Comparison of ENCODE assay signal across 35 mouse cellular contexts in the genomic region with DNA sequence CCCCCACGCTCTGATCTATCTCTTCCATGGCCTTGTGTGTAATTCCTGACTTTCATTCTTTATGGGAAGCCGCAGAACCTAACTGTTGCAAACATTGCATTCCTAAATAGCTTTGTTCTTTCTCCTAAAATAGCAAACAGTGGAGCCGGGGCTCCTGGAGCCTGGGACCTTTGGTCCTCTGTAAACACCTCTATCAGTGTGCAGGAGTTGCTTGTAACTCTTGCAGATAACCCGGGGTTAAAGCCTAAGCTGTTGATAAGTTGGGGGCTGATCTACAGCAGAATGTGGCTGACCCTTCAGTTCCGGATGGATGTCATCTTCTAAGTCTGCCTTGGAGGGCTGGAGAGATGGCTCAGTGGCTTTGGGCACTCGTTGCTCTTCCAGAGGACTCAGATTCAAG. TPM values are rescaled to one million over a fixed set of nuclear protein-coding genes. Genes with fewer than 3 reads are reported as not detected.
A peak's percentile ranks its signal among the peaks of the same experiment; 100 is the strongest.
DNase-seq lines count a peak whose midpoint lies in the region; ATAC-seq and TF ChIP-seq lines count a peak whose summit lies in the region.
"Had no signal": no experiment of that assay in that cellular context is flagged by ENCODE, and none has a peak within 500 bp of the region (broad histone marks: within the 10 kb centered on the region; RNA-seq: fewer than 3 reads in every experiment).

No protein-coding gene starts in this region.

- no peak overlapping the region for H3K4me2 ChIP-seq in heart, embryonic 15.5 days
- H3K4me2 ChIP-seq in intestine, postnatal 0 days (replicated peaks; ENCODE audit: low read depth) = peak overlapping the region; percentile 41
- peak overlapping the region; percentile 48 for H3K4me2 ChIP-seq in liver, embryonic 12.5 days
- H3K4me2 ChIP-seq: embryonic facial prominence, embryonic 12.5 days; forebrain, embryonic 12.5 days; limb, embryonic 15.5 days; neural tube, embryonic 13.5 days had no signal

- ATAC-seq in heart, embryonic 15.5 days (replicated peaks; ENCODE audit: insufficient number of reproducible peaks, insufficient read depth, low FRiP score, low read depth) = no peak
- ATAC-seq in intestine, postnatal 0 days = no peak
- peak; percentile 44; the same call in 1 of the 2 replicates for ATAC-seq in liver, embryonic 12.5 days
- no peak for ATAC-seq in megakaryocyte progenitor cell, adult 5-6 weeks (replicated peaks; ENCODE audit: poor library complexity)
- ATAC-seq: activated CD4-positive, CD25-positive, alpha-beta regulatory T cell, adult 4 months; hindbrain, embryonic 16.5 days; midbrain, embryonic 16.5 days had no signal

- H3K27me3 ChIP-seq in heart, embryonic 15.5 days = no peaks in the 10 kb centered on the region
- H3K27me3 ChIP-seq in intestine, postnatal 0 days (replicated peaks; ENCODE audit: control insufficient read depth, insufficient read depth, low read length) = no peaks in the 10 kb centered on the region
- no peaks in the 10 kb centered on the region for H3K27me3 ChIP-seq in liver, embryonic 12.5 days (replicated peaks)
- H3K27me3 ChIP-seq: embryonic facial prominence, embryonic 12.5 days; forebrain, embryonic 12.5 days; limb, embryonic 15.5 days; neural tube, embryonic 13.5 days had no signal

- H3K4me1 ChIP-seq in heart, embryonic 15.5 days (replicated peaks) = peaks cover 13% of the 10 kb centered on the region; the same call in 1 of the 2 replicates
- H3K4me1 ChIP-seq in intestine, postnatal 0 days (replicated peaks; ENCODE audit: control insufficient read depth, insufficient read depth, low read length) = no peaks in the 10 kb centered on the region
- H3K4me1 ChIP-seq in liver, embryonic 12.5 days = peaks cover 31% of the 10 kb centered on the region
- H3K4me1 ChIP-seq: embryonic facial prominence, embryonic 12.5 days; forebrain, embryonic 12.5 days; hindbrain, embryonic 10.5 days; limb, embryonic 15.5 days; midbrain, embryonic 10.5 days; neural tube, embryonic 13.5 days had no signal

- H3K27ac ChIP-seq in heart, embryonic 15.5 days = peak overlapping the region; percentile 50
- H3K27ac ChIP-seq in intestine, postnatal 0 days (ENCODE audit: low read depth, low read length) = no peak overlapping the region
- peak overlapping the region; percentile 83 for H3K27ac ChIP-seq in liver, embryonic 12.5 days
- H3K27ac ChIP-seq: embryonic facial prominence, embryonic 12.5 days; forebrain, embryonic 12.5 days; gastrocnemius, adult 2 months; hindbrain, embryonic 10.5 days; kidney, postnatal 0 days; left cerebral cortex, adult 2 months; limb, embryonic 15.5 days; midbrain, embryonic 10.5 days; neural tube, embryonic 13.5 days had no signal

- no peak overlapping the region for H3K9ac ChIP-seq in heart, embryonic 15.5 days
- no peak overlapping the region for H3K9ac ChIP-seq in intestine, postnatal 0 days (ENCODE audit: low read depth, low read length)
- H3K9ac ChIP-seq in liver, embryonic 12.5 days = peak overlapping the region; percentile 40; the same call in 1 of the 2 replicates
- H3K9ac ChIP-seq: embryonic facial prominence, embryonic 12.5 days; forebrain, embryonic 12.5 days; limb, embryonic 15.5 days; neural tube, embryonic 13.5 days had no signal

- no peak for DNase-seq in heart, adult 8-10 months (ENCODE audit: low spot score)
- DNase-seq in yolk sac, embryonic 10.5 days (ENCODE audit: low spot score) = peak; percentile 83
- no peak for DNase-seq in frontal cortex, postnatal 25 days (ENCODE audit: low spot score in 2 of 2)
- DNase-seq: adrenal gland, postnatal 10 days; cerebellum, adult 18-20 months; cerebellum, postnatal 14 days; gastrocnemius, adult 2 months; kidney, adult 11 months; left cerebral cortex, postnatal 4 days; lung, postnatal 4 days; retina, postnatal 1 day; right cerebral cortex, postnatal 25 days; spleen, adult 18-20 months; thymus, postnatal 14 days had no signal

- no peak overlapping the region for H3K4me3 ChIP-seq in heart, embryonic 15.5 days
- no peak overlapping the region for H3K4me3 ChIP-seq in intestine, postnatal 0 days (ENCODE audit: low read depth, low read length)
- no peak overlapping the region for H3K4me3 ChIP-seq in liver, embryonic 12.5 days
- H3K4me3 ChIP-seq: embryonic facial prominence, embryonic 12.5 days; forebrain, embryonic 12.5 days; gastrocnemius, adult 2 months; hindbrain, embryonic 10.5 days; left cerebral cortex, adult 2 months; limb, embryonic 15.5 days; midbrain, embryonic 10.5 days; myocyte; neural tube, embryonic 13.5 days had no signal

- TF ChIP-seq CTCF in intestine, postnatal 0 days (IDR thresholded peaks at IDR 0.05; ENCODE audit: low read depth) = no peak

- 22% methylated on average over 6 of the region's 6 CpGs for WGBS in heart, embryonic 15.5 days
- 16% methylated on average over 6 of the region's 6 CpGs for WGBS in intestine, postnatal 0 days
- 34% methylated on average over 6 of the region's 6 CpGs for WGBS in liver, embryonic 12.5 days (ENCODE audit: insufficient replicate concordance)

- H3K36me3 ChIP-seq in heart, embryonic 15.5 days = peaks cover 78% of the 10 kb centered on the region
- H3K36me3 ChIP-seq in intestine, postnatal 0 days (ENCODE audit: control insufficient read depth, insufficient read depth) = peaks cover 34% of the 10 kb centered on the region
- peaks cover 60% of the 10 kb centered on the region for H3K36me3 ChIP-seq in liver, embryonic 12.5 days

- H3K9me3 ChIP-seq in heart, embryonic 15.5 days (replicated peaks) = no peaks in the 10 kb centered on the region
- H3K9me3 ChIP-seq in intestine, postnatal 0 days (ENCODE audit: control insufficient read depth) = no peaks in the 10 kb centered on the region
- no peaks in the 10 kb centered on the region for H3K9me3 ChIP-seq in liver, embryonic 12.5 days (replicated peaks)
- H3K9me3 ChIP-seq: embryonic facial prominence, embryonic 12.5 days; forebrain, embryonic 12.5 days; hindbrain, embryonic 10.5 days; limb, embryonic 15.5 days; midbrain, embryonic 10.5 days; neural tube, embryonic 13.5 days had no signal

RNA-seq across cellular contexts. Expression of a gene that starts 19.2 kb away (rescaled TPM):
- 299 and 399 TPM in 2 replicates for polyA plus RNA-seq in heart, embryonic 15.5 days (2015; fragmentation: Nextera tagmentation; extraction: Ambion mirVana)
- total RNA-seq in heart, adult 8-10 months (2022) = 1,000 to 10,000 TPM in 2 of 4 experiments, 100 to 1,000 TPM in 2; 969 to 1,032 (median 999) TPM
- 51.0 and 51.2 TPM in 2 replicates for polyA plus RNA-seq in intestine, postnatal 0 days (2015; fragmentation: Nextera tagmentation; extraction: Ambion mirVana)
- polyA plus RNA-seq in liver, embryonic 12.5 days (2016; fragmentation: Nextera tagmentation; extraction: Ambion mirVana) = 32.8 and 36.9 TPM in 2 replicates
- 25.5 and 30.3 TPM in 2 replicates for total RNA-seq in megakaryocyte progenitor cell, adult 5-6 weeks (2015)
- 26.3 and 26.9 TPM in 2 replicates for total RNA-seq in megakaryocyte progenitor cell, adult 5-6 weeks (2017)

RNA-seq across cellular contexts. Expression of a gene that starts 28.8 kb away (rescaled TPM):
- 152 and 157 TPM in 2 replicates for polyA plus RNA-seq in heart, embryonic 15.5 days (2015; fragmentation: Nextera tagmentation; extraction: Ambion mirVana)
- 10 to 100 TPM; 86.3 to 98.9 (median 90.7) TPM for total RNA-seq in heart, adult 8-10 months (2022)
- 109 and 115 TPM in 2 replicates for polyA plus RNA-seq in intestine, postnatal 0 days (2015; fragmentation: Nextera tagmentation; extraction: Ambion mirVana)
- 139 and 145 TPM in 2 replicates for polyA plus RNA-seq in liver, embryonic 12.5 days (2016; fragmentation: Nextera tagmentation; extraction: Ambion mirVana)
- 156 and 202 TPM in 2 replicates for total RNA-seq in megakaryocyte progenitor cell, adult 5-6 weeks (2015)
- 130 and 149 TPM in 2 replicates for total RNA-seq in megakaryocyte progenitor cell, adult 5-6 weeks (2017)

RNA-seq across cellular contexts. Expression of a gene that starts 35.7 kb away (rescaled TPM):
- not detected in 2 replicates for polyA plus RNA-seq in heart, embryonic 15.5 days (2015; fragmentation: Nextera tagmentation; extraction: Ambion mirVana)
- total RNA-seq in heart, adult 8-10 months (2022) = not detected
- not detected in 2 replicates for polyA plus RNA-seq in intestine, postnatal 0 days (2015; fragmentation: Nextera tagmentation; extraction: Ambion mirVana)
- polyA plus RNA-seq in liver, embryonic 12.5 days (2016; fragmentation: Nextera tagmentation; extraction: Ambion mirVana) = not detected in 2 replicates
- not detected in 2 replicates for total RNA-seq in megakaryocyte progenitor cell, adult 5-6 weeks (2015)
- total RNA-seq in megakaryocyte progenitor cell, adult 5-6 weeks (2017) = not detected in 2 replicates
- total RNA-seq: adrenal gland, postnatal 10 days; gastrocnemius, adult 2 months; gastrocnemius, postnatal 4 days; layer of hippocampus, postnatal 10 days; left cerebral cortex, adult 2 months; left cerebral cortex, postnatal 4 days had no signal
- polyA plus RNA-seq: embryonic facial prominence, embryonic 12.5 days; erythroblast, embryonic 14.5 days; forebrain, embryonic 12.5 days; hindbrain, embryonic 10.5 days; hindbrain, embryonic 16.5 days; large intestine, adult 2 months; limb, embryonic 15.5 days; lung, embryonic 16.5 days; midbrain, embryonic 10.5 days; midbrain, embryonic 16.5 days; neural tube, embryonic 13.5 days had no signal

RNA-seq across cellular contexts. Expression of a gene that starts 43.2 kb away (rescaled TPM):
- 26.3 and 29.3 TPM in 2 replicates for polyA plus RNA-seq in heart, embryonic 15.5 days (2015; fragmentation: Nextera tagmentation; extraction: Ambion mirVana)
- total RNA-seq in heart, adult 8-10 months (2022) = 1 to 10 TPM; 8.0 to 10.0 (median 8.6) TPM
- 22.2 and 23.6 TPM in 2 replicates for polyA plus RNA-seq in intestine, postnatal 0 days (2015; fragmentation: Nextera tagmentation; extraction: Ambion mirVana)
- 88.0 and 88.7 TPM in 2 replicates for polyA plus RNA-seq in liver, embryonic 12.5 days (2016; fragmentation: Nextera tagmentation; extraction: Ambion mirVana)
- total RNA-seq in megakaryocyte progenitor cell, adult 5-6 weeks (2015) = 30.4 and 30.5 TPM in 2 replicates
- 22.8 and 24.3 TPM in 2 replicates for total RNA-seq in megakaryocyte progenitor cell, adult 5-6 weeks (2017)
